Mouse (Mus musculus): ENCODE measurements around the gene Thap2. TPM values are rescaled to one million over a fixed set of nuclear protein-coding genes. Genes with fewer than 3 reads are reported as not detected.
A peak's percentile ranks its signal among the peaks of the same experiment; 100 is the strongest.

Thap2 gene
- polyA plus RNA-seq (2015; fragmentation: Nextera tagmentation; extraction: Ambion mirVana) = 10.0 and 10.4 TPM in 2 replicates

GRCm38 (mm10) chr10:115384221-115385017, at the start of gene Thap2, which contains the start of gene Zfc3h1:
TSS of gene Thap2 (minus strand) at chr10:115384443.
TSS of gene Zfc3h1 (plus strand) at chr10:115384959.
- Histone ChIP-seq H3K4me3 (ENCODE audit: low read depth, low read length) (peak within 1 kb of the TSS; percentile 95), H3K27ac (ENCODE audit: low read depth, low read length) (peak within 1 kb of the TSS; percentile 99), H3K27me3 (replicated peaks; ENCODE audit: control insufficient read depth, insufficient read depth, low read length) (no peaks in the 10 kb centered on the region), H3K9ac (ENCODE audit: low read depth, low read length) (peak within 1 kb of the TSS; percentile 98), H3K36me3 (ENCODE audit: control insufficient read depth, insufficient read depth) (peaks cover 5% of the 10 kb centered on the region; the same call in 1 of the 2 replicates), H3K4me2 (replicated peaks; ENCODE audit: low read depth) (peak within 1 kb of the TSS; percentile 69), H3K4me1 (replicated peaks; ENCODE audit: control insufficient read depth, insufficient read depth, low read length) (no peaks in the 10 kb centered on the region; the same call in 1 of the 2 replicates), H3K9me3 (ENCODE audit: control insufficient read depth) (no peaks in the 10 kb centered on the region)
- WGBS = under 1% methylated on average over 65 of the region's 65 CpGs
- peak; percentile 97 for ATAC-seq
- peak; percentile 90 for TF ChIP-seq CTCF (IDR thresholded peaks at IDR 0.05; ENCODE audit: low read depth)

GRCm38 (mm10) chr10:115425351-115425750, 41.1 kb upstream of the Thap2 start:
- Histone ChIP-seq H3K9me3 (ENCODE audit: control insufficient read depth) (no peaks in the 10 kb centered on the region), H3K4me1 (replicated peaks; ENCODE audit: control insufficient read depth, insufficient read depth, low read length) (no peaks in the 10 kb centered on the region), H3K36me3 (ENCODE audit: control insufficient read depth, insufficient read depth) (peaks cover 73% of the 10 kb centered on the region), H3K27ac (ENCODE audit: low read depth, low read length) (no peak overlapping the region), H3K27me3 (replicated peaks; ENCODE audit: control insufficient read depth, insufficient read depth, low read length) (no peaks in the 10 kb centered on the region), H3K4me3 (ENCODE audit: low read depth, low read length) (no peak overlapping the region), H3K4me2 (replicated peaks; ENCODE audit: low read depth) (no peak overlapping the region), H3K9ac (ENCODE audit: low read depth, low read length) (no peak overlapping the region)
- 84% methylated on average over 2 of the region's 2 CpGs for WGBS
- no peak for TF ChIP-seq CTCF (IDR thresholded peaks at IDR 0.05; ENCODE audit: low read depth)
- no peak for ATAC-seq

- WGBS = 93% methylated on average over 4 of the region's 4 CpGs
- Histone ChIP-seq H3K4me2 (replicated peaks; ENCODE audit: low read depth) (no peak overlapping the region), H3K36me3 (ENCODE audit: control insufficient read depth, insufficient read depth) (peaks cover 63% of the 10 kb centered on the region), H3K4me3 (ENCODE audit: low read depth, low read length) (no peak overlapping the region), H3K27me3 (replicated peaks; ENCODE audit: control insufficient read depth, insufficient read depth, low read length) (no peaks in the 10 kb centered on the region), H3K9me3 (ENCODE audit: control insufficient read depth) (no peaks in the 10 kb centered on the region), H3K27ac (ENCODE audit: low read depth, low read length) (no peak overlapping the region), H3K9ac (ENCODE audit: low read depth, low read length) (no peak overlapping the region), H3K4me1 (replicated peaks; ENCODE audit: control insufficient read depth, insufficient read depth, low read length) (no peaks in the 10 kb centered on the region)
- TF ChIP-seq CTCF (IDR thresholded peaks at IDR 0.05; ENCODE audit: low read depth) = no peak
- no peak for ATAC-seq
These were observed 37.7 kb upstream of the Thap2 start for GRCm38 (mm10) chr10:115421976-115422375.

- H3K27ac ChIP-seq (ENCODE audit: low read depth, low read length) = no peak overlapping the region
- no peak overlapping the region for H3K4me2 ChIP-seq (replicated peaks; ENCODE audit: low read depth)
- H3K9me3 ChIP-seq (ENCODE audit: control insufficient read depth) = no peaks in the 10 kb centered on the region
- peaks cover 77% of the 10 kb centered on the region for H3K36me3 ChIP-seq (ENCODE audit: control insufficient read depth, insufficient read depth)
- H3K4me3 ChIP-seq (ENCODE audit: low read depth, low read length) = no peak overlapping the region
- 83% methylated on average over 3 of the region's 3 CpGs for WGBS
- H3K4me1 ChIP-seq (replicated peaks; ENCODE audit: control insufficient read depth, insufficient read depth, low read length) = no peaks in the 10 kb centered on the region
- H3K9ac ChIP-seq (ENCODE audit: low read depth, low read length) = no peak overlapping the region
- TF ChIP-seq CTCF (IDR thresholded peaks at IDR 0.05; ENCODE audit: low read depth) = no peak
- no peaks in the 10 kb centered on the region for H3K27me3 ChIP-seq (replicated peaks; ENCODE audit: control insufficient read depth, insufficient read depth, low read length)
- ATAC-seq = no peak
These were observed 29.8 kb upstream of the Thap2 start for GRCm38 (mm10) chr10:115414056-115414455.

GRCm38 (mm10) chr10:115413496-115413895, 29.3 kb upstream of the Thap2 start:
- H3K4me2 ChIP-seq (replicated peaks; ENCODE audit: low read depth) = no peak overlapping the region
- H3K9ac ChIP-seq (ENCODE audit: low read depth, low read length) = no peak overlapping the region
- no peaks in the 10 kb centered on the region for H3K4me1 ChIP-seq (replicated peaks; ENCODE audit: control insufficient read depth, insufficient read depth, low read length)
- ATAC-seq = no peak
- no peaks in the 10 kb centered on the region for H3K9me3 ChIP-seq (ENCODE audit: control insufficient read depth)
- peaks cover 79% of the 10 kb centered on the region for H3K36me3 ChIP-seq (ENCODE audit: control insufficient read depth, insufficient read depth)
- no peak overlapping the region for H3K4me3 ChIP-seq (ENCODE audit: low read depth, low read length)
- H3K27me3 ChIP-seq (replicated peaks; ENCODE audit: control insufficient read depth, insufficient read depth, low read length) = no peaks in the 10 kb centered on the region
- 97% methylated on average over 2 of the region's 2 CpGs for WGBS
- no peak overlapping the region for H3K27ac ChIP-seq (ENCODE audit: low read depth, low read length)
- no peak for TF ChIP-seq CTCF (IDR thresholded peaks at IDR 0.05; ENCODE audit: low read depth)

GRCm38 (mm10) chr10:115406393-115406792, 22.1 kb upstream of the Thap2 start:
- Histone ChIP-seq H3K27me3 (replicated peaks; ENCODE audit: control insufficient read depth, insufficient read depth, low read length) (no peaks in the 10 kb centered on the region), H3K4me3 (ENCODE audit: low read depth, low read length) (no peak overlapping the region), H3K4me1 (replicated peaks; ENCODE audit: control insufficient read depth, insufficient read depth, low read length) (no peaks in the 10 kb centered on the region), H3K9ac (ENCODE audit: low read depth, low read length) (no peak overlapping the region), H3K9me3 (ENCODE audit: control insufficient read depth) (no peaks in the 10 kb centered on the region), H3K36me3 (ENCODE audit: control insufficient read depth, insufficient read depth) (peaks cover 68% of the 10 kb centered on the region), H3K27ac (ENCODE audit: low read depth, low read length) (no peak overlapping the region), H3K4me2 (replicated peaks; ENCODE audit: low read depth) (no peak overlapping the region)
- no peak for ATAC-seq
- TF ChIP-seq CTCF (IDR thresholded peaks at IDR 0.05; ENCODE audit: low read depth) = peak; percentile 84
- WGBS = 62% methylated on average over 6 of the region's 6 CpGs

All from intestine, postnatal 0 days (tissue).